Mouse (Mus musculus) MEL (cell line): ENCODE measurements at regions not wholly inside any gene's neighbourhood (a gene's known extent, or its start where the extent isn't known, plus 50 kb on each side); places are given as distances from the start of the nearest gene placed in this dataset.

Experiments used
- DNase-seq: peaks from one replicate; pipeline ENCODE4 v3.0.0; 2011; ENCODE audit warnings: low read depth, low spot score
- H3K27ac ChIP-seq: 2 replicates; pipeline ENCODE4 v1.5.1; 2012; ENCODE audit warnings: low read depth, mild to moderate bottlenecking, control low read depth, low read length, moderate library complexity; ENCODE audit not compliant: control insufficient read depth
- H3K27me3 ChIP-seq, 2 experiments: fragments of 150-350 bp in 1 of 2; sonication (generic) in 1 of 2; 2 replicates each; pipeline ENCODE4 v1.6.1; 2012; ENCODE audit warnings: low read length in 2 of 2, mild to moderate bottlenecking in 2 of 2, improper control_type of control experiment in 1 of 2, moderate library complexity in 1 of 2; ENCODE audit not compliant: insufficient read depth in 2 of 2, control insufficient read depth in 1 of 2
- H3K36me3 ChIP-seq, 2 experiments: 2 replicates each; pipeline ENCODE4 v1.6.1; 2012 to 2014; ENCODE audit warnings: low read length in 2 of 2, improper control_type of control experiment in 1 of 2, inconsistent platforms in 1 of 2, mild to moderate bottlenecking in 1 of 2; ENCODE audit not compliant: insufficient read depth in 2 of 2, control insufficient read depth in 1 of 2
- H3K4me1 ChIP-seq, 2 experiments: fragments of 150-350 bp in 1 of 2; sonication (generic) in 1 of 2; 2 replicates each; pipeline ENCODE4 v1.6.1; 2012; ENCODE audit warnings: low read length in 2 of 2, improper control_type of control experiment in 1 of 2, mild to moderate bottlenecking in 1 of 2; ENCODE audit not compliant: insufficient read depth in 2 of 2, control insufficient read depth in 1 of 2
- H3K4me3 ChIP-seq, 2 experiments: fragments of 150-350 bp in 1 of 2; sonication (generic) in 1 of 2; 2 replicates each; pipeline ENCODE4 v1.5.1; 2012; ENCODE audit warnings: low read depth in 2 of 2, low read length in 2 of 2, mild to moderate bottlenecking in 2 of 2, moderate library complexity in 2 of 2, control low read depth in 1 of 2, improper control_type of control experiment in 1 of 2; ENCODE audit not compliant: control insufficient read depth in 1 of 2, insufficient read depth in 1 of 2
- H3K79me2 ChIP-seq: 2 replicates; pipeline ENCODE4 v1.6.1; 2012; ENCODE audit warnings: mild to moderate bottlenecking, low read length, moderate library complexity; ENCODE audit not compliant: control insufficient read depth, poor library complexity, insufficient read depth
- H3K9ac ChIP-seq: 2 replicates; pipeline ENCODE4 v1.6.1; 2012; ENCODE audit warnings: low read depth, mild to moderate bottlenecking, control low read depth, low read length, moderate library complexity; ENCODE audit not compliant: control insufficient read depth, poor library complexity, severe bottlenecking
- H3K9me3 ChIP-seq: fragments of 150-350 bp; sonication (generic); replicated peaks from 2 replicates; pipeline ENCODE4 v1.6.1; 2012; ENCODE audit warnings: mild to moderate bottlenecking, low read length, improper control_type of control experiment, moderate library complexity; ENCODE audit not compliant: insufficient read depth
- CHD2 ChIP-seq: IDR thresholded peaks from 2 replicates; pipeline ENCODE4 v1.6.1; 2011; ENCODE audit warnings: low read length, improper control_type of control experiment
- CTCF ChIP-seq, 3 experiments: IDR thresholded peaks in 2 of 3; conservative IDR thresholded peaks in 1 of 3; 2 replicates each; pipeline ENCODE4 v1.5.1; 2011 to 2012; ENCODE audit warnings: low read length in 3 of 3, low read depth in 2 of 3, mild to moderate bottlenecking in 2 of 3, improper control_type of control experiment in 1 of 3, inconsistent platforms in 1 of 3, mixed read lengths in 1 of 3, moderate library complexity in 1 of 3; ENCODE audit not compliant: control insufficient read depth in 1 of 3, insufficient read depth in 1 of 3, poor library complexity in 1 of 3, severe bottlenecking in 1 of 3
- ELF1 ChIP-seq: IDR thresholded peaks from 2 replicates; pipeline ENCODE4 v1.6.1; 2014; ENCODE audit warnings: low read depth, mild to moderate bottlenecking, inconsistent platforms, low read length, improper control_type of control experiment, moderate library complexity
- ETS1 ChIP-seq: IDR thresholded peaks from 2 replicates; pipeline ENCODE4 v1.6.1; 2012; ENCODE audit warnings: low read depth, mild to moderate bottlenecking, inconsistent platforms, low read length, improper control_type of control experiment, moderate library complexity
- GABPA ChIP-seq: IDR thresholded peaks from 2 replicates; pipeline ENCODE4 v1.6.1; 2012; ENCODE audit warnings: low read depth, mild to moderate bottlenecking, inconsistent platforms, low read length, improper control_type of control experiment, moderate library complexity
- MAX ChIP-seq: IDR thresholded peaks from 2 replicates; pipeline ENCODE4 v1.6.1; 2011; ENCODE audit warnings: low read length, improper control_type of control experiment
- MEF2A ChIP-seq: IDR thresholded peaks from 2 replicates; pipeline ENCODE4 v1.6.1; 2014; ENCODE audit warnings: low read depth, mild to moderate bottlenecking, inconsistent platforms, low read length, improper control_type of control experiment; ENCODE audit not compliant: poor library complexity, insufficient replicate concordance, severe bottlenecking; ENCODE audit errors: extremely low read depth
- MXI1 ChIP-seq: IDR thresholded peaks from 2 replicates; pipeline ENCODE4 v1.6.1; 2011; ENCODE audit warnings: mild to moderate bottlenecking, low read depth, low read length, improper control_type of control experiment
- MYB ChIP-seq: IDR thresholded peaks from 2 replicates; pipeline ENCODE4 v1.6.1; 2011; ENCODE audit warnings: mild to moderate bottlenecking, low read depth, low read length, improper control_type of control experiment
- NELFE ChIP-seq: IDR thresholded peaks from 2 replicates; pipeline ENCODE4 v1.6.1; 2011; ENCODE audit warnings: low read depth, low read length, improper control_type of control experiment
- POLR2A ChIP-seq, 2 experiments: IDR thresholded peaks; 2 replicates each; pipeline ENCODE4 v1.6.1; 2011 to 2012; ENCODE audit warnings: low read length in 2 of 2, mild to moderate bottlenecking in 2 of 2, control low read depth in 1 of 2, improper control_type of control experiment in 1 of 2, low read depth in 1 of 2, moderate library complexity in 1 of 2; ENCODE audit not compliant: control insufficient read depth in 1 of 2, insufficient read depth in 1 of 2, poor library complexity in 1 of 2
- POLR2AphosphoS5 ChIP-seq: IDR thresholded peaks from 2 replicates; pipeline ENCODE4 v1.6.1; 2012; ENCODE audit warnings: low read depth, borderline replicate concordance, mild to moderate bottlenecking, inconsistent platforms, low read length, moderate library complexity, mixed read lengths
- RAD21 ChIP-seq: IDR thresholded peaks from 2 replicates; pipeline ENCODE4 v1.6.1; 2011; ENCODE audit warnings: mild to moderate bottlenecking, low read depth, low read length, improper control_type of control experiment
- SIN3A ChIP-seq: IDR thresholded peaks from 2 replicates; pipeline ENCODE4 v1.6.1; 2012; ENCODE audit warnings: low read length, improper control_type of control experiment, inconsistent platforms
- SMC3 ChIP-seq: IDR thresholded peaks from 2 replicates; pipeline ENCODE4 v1.6.1; 2011; ENCODE audit warnings: low read depth, low read length, improper control_type of control experiment
- TBP ChIP-seq: IDR thresholded peaks from 2 replicates; pipeline ENCODE4 v1.8.0; 2011; ENCODE audit warnings: low read depth, low read length, improper control_type of control experiment
- USF2 ChIP-seq, 2 experiments: IDR thresholded peaks; 2 replicates each; pipeline ENCODE4 v1.6.1; 2011 to 2012; ENCODE audit warnings: improper control_type of control experiment in 2 of 2, low read length in 2 of 2, borderline replicate concordance in 1 of 2, inconsistent platforms in 1 of 2, low read depth in 1 of 2, mild to moderate bottlenecking in 1 of 2; ENCODE audit not compliant: insufficient read depth in 1 of 2
- ZC3H11A ChIP-seq: IDR thresholded peaks from 2 replicates; pipeline ENCODE4 v1.6.1; 2012; ENCODE audit warnings: low read depth, mild to moderate bottlenecking, inconsistent platforms, low read length, improper control_type of control experiment
- ZKSCAN1 ChIP-seq: IDR thresholded peaks from 2 replicates; pipeline ENCODE4 v1.6.1; 2012; ENCODE audit warnings: low read depth, mild to moderate bottlenecking, inconsistent platforms, low read length, improper control_type of control experiment, moderate library complexity
- ZMIZ1 ChIP-seq: IDR thresholded peaks from 2 replicates; pipeline ENCODE4 v1.6.1; 2012; ENCODE audit warnings: low read depth, mild to moderate bottlenecking, inconsistent platforms, low read length, improper control_type of control experiment, moderate library complexity

DNA sequence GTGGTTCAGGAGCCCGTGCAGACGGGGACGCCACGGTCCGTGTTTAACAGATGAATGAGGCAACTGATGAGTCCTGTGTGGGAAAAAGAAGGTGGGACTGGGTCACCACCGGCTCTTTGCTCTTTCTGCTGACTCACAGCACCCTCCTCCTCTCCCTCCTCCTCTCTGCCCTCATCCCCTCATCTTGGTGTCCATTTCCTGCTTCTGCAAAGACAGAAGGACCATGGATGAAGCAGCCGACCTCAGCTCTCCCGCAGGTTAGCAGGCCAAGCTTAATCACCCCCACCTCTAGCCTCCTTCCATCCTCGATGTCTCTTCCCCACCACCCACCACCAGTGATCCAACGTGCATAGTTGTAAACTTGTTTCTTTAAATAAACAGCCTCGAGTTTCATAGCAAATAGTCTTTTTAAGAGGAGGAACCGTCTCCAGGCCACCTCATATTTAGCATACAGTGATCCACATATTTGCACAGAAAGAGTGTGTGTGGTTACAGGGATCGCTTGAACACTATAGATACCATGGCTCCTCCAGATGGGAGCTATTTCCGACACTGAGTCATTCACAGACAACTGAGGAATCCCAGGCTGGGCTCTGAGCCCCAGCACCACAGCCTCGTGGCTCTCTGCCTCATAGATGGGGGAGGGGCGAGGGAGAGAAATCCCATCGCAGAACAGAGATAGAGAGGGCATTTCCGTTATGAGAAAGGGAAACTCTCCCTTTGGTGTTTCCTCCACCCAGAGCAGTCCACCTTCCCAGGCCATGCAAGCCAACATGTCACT, 58.6 kb upstream of the Cplx2 start (continued):
- no peak for TF ChIP-seq ZKSCAN1
- TF ChIP-seq MEF2A: no peak
- TF ChIP-seq MXI1: no peak
- no peak for TF ChIP-seq CTCF (IDR thresholded peaks at IDR 0.05 in 2 of 3, conservative IDR thresholded peaks at IDR 0.05 in 1 of 3; ENCODE audit: control insufficient read depth in 1 of 3, insufficient read depth in 1 of 3, low read depth in 2 of 3, low read length in 3 of 3, poor library complexity in 1 of 3, severe bottlenecking in 1 of 3)
- TF ChIP-seq MYB: no peak
- TF ChIP-seq TBP: 0 out of 2 replicates have a peak, but pooled peaks have one; percentile 56
- no peak for TF ChIP-seq ZMIZ1
- no peak for TF ChIP-seq ZC3H11A
- peak; percentile 5; the same call in 1 of the 2 replicates for TF ChIP-seq NELFE
- TF ChIP-seq ETS1: peak; percentile 36; the same call in 1 of the 2 replicates

DNA sequence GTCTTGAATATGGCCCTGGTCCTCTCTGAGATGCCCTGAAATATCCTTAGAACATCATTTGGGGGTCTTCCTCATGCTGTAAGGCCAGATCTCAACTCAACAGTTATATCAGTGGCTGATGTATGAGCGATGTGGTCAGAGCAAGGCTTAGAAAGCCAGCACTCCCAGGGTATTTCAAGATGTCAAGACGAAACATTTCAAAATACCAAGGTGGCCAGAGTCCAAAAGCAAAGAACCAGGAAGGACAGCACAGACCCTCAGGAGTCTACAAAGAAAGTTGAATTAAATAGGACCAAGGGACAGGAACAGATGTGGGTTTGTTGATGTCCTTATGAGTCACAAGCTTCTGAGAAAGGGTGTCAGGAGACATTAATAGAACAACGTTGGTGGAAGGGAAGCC, 55.8 kb upstream of the Cplx2 start:
- H3K4me1 ChIP-seq: peaks cover 6 to 28% of the 10 kb centered on the region in 2 experiments; a peak in 3 of 4 replicates
- H3K36me3 ChIP-seq: peaks cover 0 to 12% of the 10 kb centered on the region in 2 experiments; a peak in 2 of 4 replicates
- H3K4me3 ChIP-seq: no peak overlapping the region
- no peaks in the 10 kb centered on the region for H3K9me3 ChIP-seq
- no peak for DNase-seq
- H3K27me3 ChIP-seq: no peaks in the 10 kb centered on the region
- no peaks in the 10 kb centered on the region for H3K79me2 ChIP-seq
- H3K9ac ChIP-seq: no peak overlapping the region
- H3K27ac ChIP-seq: no peak overlapping the region
- no peak for TF ChIP-seq MYB
- no peak for TF ChIP-seq USF2 (IDR thresholded peaks at IDR 0.05; ENCODE audit: borderline replicate concordance in 1 of 2, insufficient read depth in 1 of 2, low read depth in 1 of 2, low read length in 2 of 2)
- no peak for TF ChIP-seq POLR2AphosphoS5
- no peak for TF ChIP-seq MAX
- TF ChIP-seq SMC3: no peak
- no peak for TF ChIP-seq TBP
- TF ChIP-seq SIN3A: no peak

DNA sequence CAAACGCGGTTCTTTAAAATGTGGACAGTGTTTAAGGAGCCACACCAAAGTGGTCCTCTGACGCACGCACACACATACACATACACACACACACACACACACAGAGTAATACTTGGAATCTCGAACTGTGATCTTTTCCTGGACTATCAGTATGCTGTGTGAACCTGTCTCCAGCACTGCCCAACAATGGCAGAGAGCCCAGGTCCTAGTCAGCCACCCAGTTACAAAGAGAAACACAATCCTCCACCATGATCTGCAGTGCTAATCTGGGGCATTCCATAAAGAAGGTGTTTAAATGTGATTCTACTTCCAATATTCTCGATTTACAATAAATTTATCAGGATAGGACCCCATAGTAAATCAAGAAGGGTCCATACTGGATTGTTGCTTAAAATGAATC, 54.2 kb upstream of the Cplx2 start:
- peaks cover 7 to 24% of the 10 kb centered on the region in 2 experiments; a peak in 3 of 4 replicates for H3K4me1 ChIP-seq
- H3K9me3 ChIP-seq: no peaks in the 10 kb centered on the region
- no peak for TF ChIP-seq POLR2A (IDR thresholded peaks at IDR 0.05; ENCODE audit: control insufficient read depth in 1 of 2, insufficient read depth in 1 of 2, low read depth in 1 of 2, low read length in 2 of 2, poor library complexity in 1 of 2)
- TF ChIP-seq RAD21: no peak
- TF ChIP-seq ETS1: no peak
- no peak for TF ChIP-seq CHD2
- no peak for TF ChIP-seq GABPA
- no peak for TF ChIP-seq ELF1

More for the DNA sequence above, 54.2 kb upstream of the Cplx2 start:
- no peak overlapping the region for H3K9ac ChIP-seq
- H3K36me3 ChIP-seq: peaks cover 0 to 11% of the 10 kb centered on the region in 2 experiments; a peak in 2 of 4 replicates
- H3K27ac ChIP-seq: no peak overlapping the region
- H3K27me3 ChIP-seq: no peaks in the 10 kb centered on the region
- H3K4me3 ChIP-seq: no peak overlapping the region
- no peaks in the 10 kb centered on the region for H3K79me2 ChIP-seq
- no peak for DNase-seq
